ENCODE assay signal across 22 mouse cellular contexts in the genomic region with DNA sequence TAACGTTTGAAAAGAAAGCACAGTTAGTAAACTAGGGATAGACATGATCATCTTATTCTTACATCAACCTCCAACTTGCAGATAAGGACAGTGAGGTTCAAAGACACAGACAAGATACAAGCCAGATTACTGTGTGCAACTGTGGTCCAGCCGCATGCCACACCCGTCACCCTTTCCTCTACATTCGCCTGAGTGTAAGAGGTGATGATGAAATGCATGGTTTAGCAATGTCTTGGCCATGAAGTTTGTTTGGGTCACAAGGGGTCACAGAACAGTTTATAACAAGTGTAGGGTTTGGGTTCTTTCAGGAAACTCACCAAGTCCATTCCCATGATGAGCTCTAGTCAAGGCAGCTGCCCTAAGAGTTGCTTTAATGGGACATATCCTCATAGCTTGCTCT. TPM values are rescaled to one million over a fixed set of nuclear protein-coding genes. Genes with fewer than 3 reads are reported as not detected.
DNase-seq lines count a peak whose midpoint lies in the region; ATAC-seq and TF ChIP-seq lines count a peak whose summit lies in the region.
"Had no signal": no experiment of that assay in that cellular context is flagged by ENCODE, and none has a peak within 500 bp of the region (broad histone marks: within the 10 kb centered on the region; RNA-seq: fewer than 3 reads in every experiment).

No protein-coding gene starts in this region.

- no peak for TF ChIP-seq CTCF in liver, adult 2 months (IDR thresholded peaks at IDR 0.05; ENCODE audit: low read depth, low read length)

- DNase-seq in liver, adult 2 months (ENCODE audit: extremely low read depth, low read depth, low spot score): peak; percentile 60
- DNase-seq in liver: no peak
- peak; percentile 45 for DNase-seq in gonadal fat pad, adult 2 months (ENCODE audit: low read depth)
- peak; percentile 59 for DNase-seq in lung, postnatal 25 days (ENCODE audit: low spot score)
- no peak for DNase-seq in spleen, adult 18-20 months
- DNase-seq in right cerebral cortex, postnatal 10 days (ENCODE audit: low spot score in 2 of 2): no peak
- DNase-seq: cerebellum, adult 9-11 months; heart, adult 2 months; heart, postnatal 4 days; right cerebral cortex, postnatal 4 days; thymus, postnatal 14 days had no signal

- ATAC-seq in monocyte, adult 5-6 weeks (replicated peaks; ENCODE audit: insufficient number of reproducible peaks, low FRiP score, low TSS enrichment, poor library complexity, severe bottlenecking): peak; percentile 94
- ATAC-seq: forebrain, embryonic 15.5 days; intestine, postnatal 0 days; midbrain, embryonic 15.5 days; Patski had no signal

- no peak for TF ChIP-seq POLR2A in liver, adult 2 months (IDR thresholded peaks at IDR 0.05; ENCODE audit: extremely low read depth, insufficient read depth, low read length)

- H3K4me3 ChIP-seq in liver, adult 2 months (ENCODE audit: insufficient read depth, low read depth, low read length): no peak overlapping the region
- H3K4me3 ChIP-seq: embryonic facial prominence, embryonic 12.5 days; erythroblast, embryonic 14.5 days; forebrain, embryonic 15.5 days; heart, adult 2 months; heart, embryonic 15.5 days; hindbrain, embryonic 15.5 days; midbrain, embryonic 15.5 days had no signal

- 21% methylated on average over 4 of the region's 4 CpGs for WGBS in liver, adult 2 months

- no peaks in the 10 kb centered on the region for H3K36me3 ChIP-seq in liver, adult 2 months (ENCODE audit: control insufficient read depth, insufficient read depth, low read length)
- H3K36me3 ChIP-seq: embryonic facial prominence, embryonic 12.5 days; forebrain, embryonic 15.5 days; heart, embryonic 15.5 days; hindbrain, embryonic 15.5 days; midbrain, embryonic 15.5 days had no signal

- H3K79me2 ChIP-seq in liver, adult 2 months (ENCODE audit: control insufficient read depth, insufficient read depth, low read length): no peaks in the 10 kb centered on the region

- H3K27ac ChIP-seq in liver, adult 2 months (replicated peaks; ENCODE audit: insufficient read depth, low read depth, low read length): no peak overlapping the region
- H3K27ac ChIP-seq: embryonic facial prominence, embryonic 12.5 days; forebrain, embryonic 15.5 days; heart, adult 2 months; heart, embryonic 15.5 days; hindbrain, embryonic 15.5 days; liver, embryonic 14.5 days; midbrain, embryonic 15.5 days; stomach, postnatal 0 days had no signal

- no peak overlapping the region for H3K9ac ChIP-seq in liver, adult 2 months (ENCODE audit: low read depth, low read length)
- H3K9ac ChIP-seq: embryonic facial prominence, embryonic 12.5 days; forebrain, embryonic 15.5 days; heart, embryonic 15.5 days; hindbrain, embryonic 15.5 days; liver, embryonic 14.5 days; midbrain, embryonic 15.5 days had no signal

- H3K4me1 ChIP-seq in liver, adult 2 months (ENCODE audit: control insufficient read depth, insufficient read depth, low read length): peaks cover 2% of the 10 kb centered on the region; the same call in 1 of the 2 replicates
- H3K4me1 ChIP-seq: embryonic facial prominence, embryonic 12.5 days; forebrain, embryonic 15.5 days; hindbrain, embryonic 15.5 days; midbrain, embryonic 15.5 days had no signal

- no peaks in the 10 kb centered on the region for H3K27me3 ChIP-seq in liver, adult 2 months (ENCODE audit: control insufficient read depth, insufficient read depth, low read length)
- H3K27me3 ChIP-seq: forebrain, embryonic 15.5 days; heart, embryonic 15.5 days; hindbrain, embryonic 15.5 days; midbrain, embryonic 15.5 days; Patski had no signal

RNA-seq across cellular contexts. Expression of gene Prr5l, which starts 14.1 kb away (rescaled TPM):
- total RNA-seq in liver, adult 2 months (2014; rRNA removed): 1.4 and 2.0 TPM in 2 replicates
- polyA plus RNA-seq in liver, adult 2 months (2012; rRNA removed): 0.72 and 1.0 TPM in 2 replicates
- 5.7 and 5.8 TPM in 2 replicates for polyA plus RNA-seq in gonadal fat pad, adult 2 months (2012; rRNA removed)
- total RNA-seq in monocyte, adult 5-6 weeks (2017): 41.2 to 46.3 TPM (median 41.9 TPM) in 3 replicates

RNA-seq across cellular contexts. Expression of gene Commd9, which starts 17.4 kb away (rescaled TPM):
- 26.6 and 30.7 TPM in 2 replicates for total RNA-seq in liver, adult 2 months (2014; rRNA removed)
- 44.1 and 44.4 TPM in 2 replicates for polyA plus RNA-seq in liver, adult 2 months (2012; rRNA removed)
- 56.4 and 90.2 TPM in 2 replicates for polyA plus RNA-seq in gonadal fat pad, adult 2 months (2012; rRNA removed)
- 21.2 to 53.4 TPM (median 31.4 TPM) in 3 replicates for total RNA-seq in monocyte, adult 5-6 weeks (2017)

Comparison
In these comparisons a context has a peak if more than half of its experiments do, and no peak if none do; other contexts are left out.
1. DNase-seq: peak in liver, adult 2 months (single experiment), gonadal fat pad, adult 2 months (single experiment) and lung, postnatal 25 days (single experiment); none in liver (single experiment), spleen, adult 18-20 months (0 of 2) and right cerebral cortex, postnatal 10 days (0 of 2).
2. RNA of gene Prr5l, which starts 14.1 kb away (total RNA-seq): 41.2 to 46.3 TPM in monocyte, adult 5-6 weeks; 1.4 to 2.0 TPM in liver, adult 2 months; every median in the first group is over 10 times any median in the second.